Mouse (Mus musculus) liver, adult 2 months (tissue): Measurements from ENCODE around the gene Ankfn1.

ENCODE experiments used
- CTCF ChIP-seq: fragments of 200-500 bp; IDR thresholded peaks from 2 replicates; pipeline ENCODE4 v1.5.1; 2011; ENCODE audit warnings: low read depth, low read length, control low read depth
- POLR2A ChIP-seq: fragments of 200-500 bp; IDR thresholded peaks from 2 replicates; pipeline ENCODE4 v1.6.1; 2011; ENCODE audit warnings: low read length, control low read depth; ENCODE audit not compliant: insufficient read depth; ENCODE audit errors: extremely low read depth

DNA sequence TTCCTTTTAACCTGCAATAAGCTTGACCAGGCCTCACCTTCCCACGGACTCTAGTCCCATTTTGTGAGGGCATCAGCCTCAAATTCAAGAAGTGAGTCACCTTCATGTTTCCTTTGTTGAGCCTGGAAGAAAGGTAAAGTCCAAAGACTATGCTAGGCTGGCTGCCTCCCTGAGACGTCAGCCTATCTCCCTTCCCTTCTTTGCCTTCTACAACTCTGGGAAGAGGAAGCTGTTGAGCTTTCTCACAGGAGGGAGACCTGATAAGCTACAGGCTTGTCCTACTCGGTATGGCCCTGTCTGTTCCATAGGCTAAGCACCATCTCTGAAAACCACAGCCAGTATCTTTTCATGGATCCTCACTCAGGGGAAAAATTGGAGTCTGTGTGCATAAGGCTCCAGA is 2.5 kb downstream of the Ankfn1 start:
- TF ChIP-seq CTCF (no peak), POLR2A (no peak)
